ENCODE assay signal across 9 mouse cellular contexts in genomic region chr14:50799502-50800259, GRCm38 (mm10). TPM values are rescaled to one million over a fixed set of nuclear protein-coding genes. Genes with fewer than 3 reads are reported as not detected.
DNase-seq lines count a peak whose midpoint lies in the region; ATAC-seq and TF ChIP-seq lines count a peak whose summit lies in the region.
"Had no signal": no experiment of that assay in that cellular context is flagged by ENCODE, and none has a peak within 500 bp of the region (broad histone marks: within the 10 kb centered on the region; RNA-seq: fewer than 3 reads in every experiment).

No protein-coding gene starts in this region.

- no peak for TF ChIP-seq POLR2A in limb, embryonic 14.5 days (IDR thresholded peaks at IDR 0.05; ENCODE audit: borderline replicate concordance, extremely low read depth, insufficient read depth, insufficient read length)

- H3K27me3 ChIP-seq in embryonic facial prominence, embryonic 11.5 days (ENCODE audit: control insufficient read depth, insufficient read depth, low read length), result no peaks in the 10 kb centered on the region
- H3K27me3 ChIP-seq in limb, embryonic 14.5 days (ENCODE audit: control insufficient read depth, insufficient read depth, low read length), result no peaks in the 10 kb centered on the region
- H3K27me3 ChIP-seq in neural tube, embryonic 13.5 days, result no peaks in the 10 kb centered on the region
- H3K27me3 ChIP-seq: limb, embryonic 12.5 days had no signal

- peak; percentile 48 for DNase-seq in layer of hippocampus, adult 11-12 months (ENCODE audit: low spot score)
- DNase-seq in layer of hippocampus, adult 9-11 months, result no peak
- peak; percentile 55 for DNase-seq in T-cell, adult 2 months (ENCODE audit: low spot score)
- DNase-seq in embryonic facial prominence, embryonic 11.5 days (ENCODE audit: low spot score), result peak; percentile 81
- peak; percentile 86 for DNase-seq in induced T-regulatory cell, adult 2 months (ENCODE audit: low read depth)
- peak; percentile 75 for DNase-seq in limb, embryonic 14.5 days (ENCODE audit: low spot score)
- DNase-seq in yolk sac, embryonic 10.5 days (ENCODE audit: low spot score), result no peak

- H3K9ac ChIP-seq in embryonic facial prominence, embryonic 11.5 days (replicated peaks; ENCODE audit: low read length), result no peak overlapping the region
- H3K9ac ChIP-seq in limb, embryonic 14.5 days (ENCODE audit: low read depth, low read length, severe bottlenecking), result no peak overlapping the region
- no peak overlapping the region; the same call in 1 of the 2 replicates for H3K9ac ChIP-seq in neural tube, embryonic 13.5 days
- H3K9ac ChIP-seq: limb, embryonic 12.5 days had no signal

- no peak for ATAC-seq in embryonic facial prominence, embryonic 11.5 days (replicated peaks; ENCODE audit: insufficient number of reproducible peaks, low FRiP score, low TSS enrichment, low read depth)
- no peak for ATAC-seq in limb, embryonic 14.5 days (ENCODE audit: low FRiP score, low read depth)
- ATAC-seq in neural tube, embryonic 13.5 days (ENCODE audit: low read depth), result 0 out of 2 replicates have a peak, but pooled peaks have one; percentile 23

- no peaks in the 10 kb centered on the region for H3K36me3 ChIP-seq in embryonic facial prominence, embryonic 11.5 days (replicated peaks; ENCODE audit: control insufficient read depth, insufficient read depth, low read depth, low read length)
- no peaks in the 10 kb centered on the region for H3K36me3 ChIP-seq in limb, embryonic 14.5 days (ENCODE audit: control insufficient read depth, insufficient read depth, low read length)
- H3K36me3 ChIP-seq in neural tube, embryonic 13.5 days, result no peaks in the 10 kb centered on the region
- H3K36me3 ChIP-seq: limb, embryonic 12.5 days had no signal

- no peak overlapping the region for H3K4me2 ChIP-seq in embryonic facial prominence, embryonic 11.5 days (ENCODE audit: low read depth, low read length)
- no peak overlapping the region for H3K4me2 ChIP-seq in limb, embryonic 14.5 days (replicated peaks; ENCODE audit: low read depth, low read length, severe bottlenecking)
- H3K4me2 ChIP-seq in neural tube, embryonic 13.5 days, result peak overlapping the region; percentile 20; the same call in 1 of the 2 replicates
- H3K4me2 ChIP-seq: limb, embryonic 12.5 days had no signal

- whole genome bisulfite sequencing in embryonic facial prominence, embryonic 11.5 days, result 2% methylated on average over 3 of the region's 3 CpGs
- WGBS in limb, embryonic 14.5 days, result 6% methylated on average over 3 of the region's 3 CpGs
- 6% methylated on average over 3 of the region's 3 CpGs for WGBS in neural tube, embryonic 13.5 days

- no peaks in the 10 kb centered on the region for H3K9me3 ChIP-seq in embryonic facial prominence, embryonic 11.5 days (replicated peaks; ENCODE audit: control insufficient read depth, low read length)
- H3K9me3 ChIP-seq in limb, embryonic 14.5 days (ENCODE audit: control insufficient read depth, low read length), result no peaks in the 10 kb centered on the region
- no peaks in the 10 kb centered on the region for H3K9me3 ChIP-seq in neural tube, embryonic 13.5 days
- H3K9me3 ChIP-seq: limb, embryonic 12.5 days had no signal

- H3K4me3 ChIP-seq in embryonic facial prominence, embryonic 11.5 days (ENCODE audit: low read depth, low read length), result no peak overlapping the region
- no peak overlapping the region for H3K4me3 ChIP-seq in limb, embryonic 14.5 days (replicated peaks; ENCODE audit: low read length)
- no peak overlapping the region for H3K4me3 ChIP-seq in neural tube, embryonic 13.5 days
- H3K4me3 ChIP-seq: limb, embryonic 12.5 days had no signal

- H3K27ac ChIP-seq in embryonic facial prominence, embryonic 11.5 days (replicated peaks; ENCODE audit: low read depth, low read length), result no peak overlapping the region
- H3K27ac ChIP-seq in limb, embryonic 14.5 days (replicated peaks; ENCODE audit: low read depth, low read length), result no peak overlapping the region
- H3K27ac ChIP-seq in neural tube, embryonic 13.5 days (replicated peaks), result no peak overlapping the region
- H3K27ac ChIP-seq: limb, embryonic 12.5 days had no signal

- H3K4me1 ChIP-seq in embryonic facial prominence, embryonic 11.5 days (ENCODE audit: control insufficient read depth, insufficient read depth, low read length), result no peaks in the 10 kb centered on the region
- no peaks in the 10 kb centered on the region for H3K4me1 ChIP-seq in limb, embryonic 14.5 days (ENCODE audit: control insufficient read depth, insufficient read depth, low read length)
- peaks cover 3% of the 10 kb centered on the region; the same call in 1 of the 2 replicates for H3K4me1 ChIP-seq in neural tube, embryonic 13.5 days (replicated peaks)

RNA-seq across cellular contexts. Expression of gene Ccnb1ip1, which starts 7.9 kb away (rescaled TPM):
- not detected in 2 replicates for polyA plus RNA-seq in embryonic facial prominence, embryonic 11.5 days (2014; fragmentation: Nextera tagmentation; extraction: Ambion mirVana)
- not detected in 2 replicates for polyA plus RNA-seq in limb, embryonic 14.5 days (2012; rRNA removed)
- polyA plus RNA-seq in limb, embryonic 14.5 days (2014; fragmentation: Nextera tagmentation; extraction: Ambion mirVana), result not detected in 2 replicates
- not detected in 2 replicates for polyA plus RNA-seq in neural tube, embryonic 13.5 days (2015; fragmentation: Nextera tagmentation; extraction: Ambion mirVana)
- polyA plus RNA-seq: limb, embryonic 12.5 days had no signal

RNA-seq across cellular contexts. Expression of gene Parp2, which starts 8.0 kb away (rescaled TPM):
- 70.0 and 75.8 TPM in 2 replicates for polyA plus RNA-seq in embryonic facial prominence, embryonic 11.5 days (2014; fragmentation: Nextera tagmentation; extraction: Ambion mirVana)
- polyA plus RNA-seq in limb, embryonic 14.5 days (2012; rRNA removed), result 65.4 and 86.6 TPM in 2 replicates
- 54.0 and 57.8 TPM in 2 replicates for polyA plus RNA-seq in limb, embryonic 14.5 days (2014; fragmentation: Nextera tagmentation; extraction: Ambion mirVana)
- 44.5 and 49.0 TPM in 2 replicates for polyA plus RNA-seq in neural tube, embryonic 13.5 days (2015; fragmentation: Nextera tagmentation; extraction: Ambion mirVana)

RNA-seq across cellular contexts. Expression of gene Ttc5, which starts 14.4 kb away (rescaled TPM):
- 88.7 and 93.8 TPM in 2 replicates for polyA plus RNA-seq in embryonic facial prominence, embryonic 11.5 days (2014; fragmentation: Nextera tagmentation; extraction: Ambion mirVana)
- polyA plus RNA-seq in limb, embryonic 14.5 days (2012; rRNA removed), result 75.6 and 77.4 TPM in 2 replicates
- polyA plus RNA-seq in limb, embryonic 14.5 days (2014; fragmentation: Nextera tagmentation; extraction: Ambion mirVana), result 63.2 and 67.6 TPM in 2 replicates
- 111 and 114 TPM in 2 replicates for polyA plus RNA-seq in neural tube, embryonic 13.5 days (2015; fragmentation: Nextera tagmentation; extraction: Ambion mirVana)

RNA-seq across cellular contexts. Expression of gene Olfr749, which starts 54.8 kb away (rescaled TPM):
- not detected in 2 replicates for polyA plus RNA-seq in embryonic facial prominence, embryonic 11.5 days (2014; fragmentation: Nextera tagmentation; extraction: Ambion mirVana)
- polyA plus RNA-seq in limb, embryonic 14.5 days (2012; rRNA removed), result not detected in 2 replicates
- polyA plus RNA-seq in limb, embryonic 14.5 days (2014; fragmentation: Nextera tagmentation; extraction: Ambion mirVana), result not detected in 2 replicates
- not detected in 2 replicates for polyA plus RNA-seq in neural tube, embryonic 13.5 days (2015; fragmentation: Nextera tagmentation; extraction: Ambion mirVana)
- polyA plus RNA-seq: limb, embryonic 12.5 days had no signal

Comparison
In these comparisons a context has a peak if more than half of its experiments do, and no peak if none do; other contexts are left out.
1. DNase-seq: peak in layer of hippocampus, adult 11-12 months (single experiment), T-cell, adult 2 months (single experiment), embryonic facial prominence, embryonic 11.5 days (single experiment), induced T-regulatory cell, adult 2 months (single experiment) and limb, embryonic 14.5 days (single experiment); none in layer of hippocampus, adult 9-11 months (single experiment) and yolk sac, embryonic 10.5 days (single experiment).